Mouse (Mus musculus) thymus, adult 2 months (tissue): Measurements from ENCODE around the gene Zfp428. TPM values are rescaled to one million over a fixed set of nuclear protein-coding genes. Genes with fewer than 3 reads are reported as not detected.
"Not testable (repeated sequence)": the region's sequence is repeated elsewhere in the genome, so short reads cannot be mapped to it uniquely, and the experiment has no call there.

ENCODE experiments used
- DNase-seq: peaks from one replicate; pipeline ENCODE4 v3.0.0; 2021
- H3K27ac ChIP-seq: fragments of 200-500 bp; 2 replicates; pipeline ENCODE4 v1.5.1; 2012; ENCODE audit warnings: low read length, control low read depth; ENCODE audit not compliant: control insufficient read depth, insufficient read depth
- H3K27me3 ChIP-seq: fragments of 200-500 bp; 2 replicates; pipeline ENCODE4 v1.6.1; 2012; ENCODE audit warnings: mild to moderate bottlenecking, low read length, moderate library complexity, mixed read lengths; ENCODE audit not compliant: control insufficient read depth, insufficient read depth
- H3K36me3 ChIP-seq: fragments of 200-500 bp; 2 replicates; pipeline ENCODE4 v1.6.1; 2012; ENCODE audit warnings: mild to moderate bottlenecking, low read length, moderate library complexity; ENCODE audit not compliant: control insufficient read depth, insufficient read depth
- H3K4me1 ChIP-seq: fragments of 200-500 bp; replicated peaks from 2 replicates; pipeline ENCODE4 v1.6.1; 2012; ENCODE audit warnings: low read length; ENCODE audit not compliant: control insufficient read depth, insufficient read depth
- H3K4me3 ChIP-seq: fragments of 200-500 bp; 2 replicates; pipeline ENCODE4 v1.5.1; 2012; ENCODE audit warnings: mild to moderate bottlenecking, low read length, control low read depth, moderate library complexity; ENCODE audit not compliant: control insufficient read depth, insufficient read depth
- CTCF ChIP-seq: fragments of 200-500 bp; IDR thresholded peaks from 2 replicates; pipeline ENCODE4 v1.5.1; 2012; ENCODE audit warnings: mild to moderate bottlenecking, control low read depth, low read length, moderate library complexity, borderline replicate concordance; ENCODE audit not compliant: control insufficient read depth, poor library complexity, insufficient read depth; ENCODE audit errors: extremely low read depth
- POLR2A ChIP-seq: fragments of 200-500 bp; IDR thresholded peaks from 2 replicates; pipeline ENCODE4 v1.6.1; 2012; ENCODE audit warnings: mild to moderate bottlenecking, low read length, control low read depth, moderate library complexity; ENCODE audit not compliant: control insufficient read depth, poor library complexity, insufficient read depth; ENCODE audit errors: extremely low read depth
- WGBS: fragments of 180-500 bp; shearing (Covaris S2); methylation state at CpG from one replicate; pipeline ENCODE4 v1.1.7; 2018; 5-methylcytosine and 5-hydroxymethylcytosine counted together
- polyA plus RNA-seq: library from polyadenylated mRNA; depleted of rRNA; stranded (reverse); fragments of >200 nt; gene quantifications from 2 replicates; pipeline ENCODE4 v1.2.3, GENCODE M21; 2012

The Zfp428 gene
- polyA plus RNA-seq, 1 experiment: 14.4 TPM

GRCm38 (mm10) chr7:24517077-24517476 is 10.3 kb downstream of the Zfp428 start:
- DNase-seq: no peak
- no peaks in the 10 kb centered on the region for H3K27me3 ChIP-seq
- H3K4me1 ChIP-seq: no peaks in the 10 kb centered on the region
- WGBS: 91% methylated on average over 5 of the region's 5 CpGs
- TF ChIP-seq CTCF: no peak
- no peak for TF ChIP-seq POLR2A
- no peaks in the 10 kb centered on the region for H3K36me3 ChIP-seq
- no peak overlapping the region for H3K27ac ChIP-seq
- H3K4me3 ChIP-seq: no peak overlapping the region

GRCm38 (mm10) chr7:24517654-24518053 is 10.8 kb downstream of the Zfp428 start:
- WGBS: 93% methylated on average over 6 of the region's 6 CpGs
- TF ChIP-seq POLR2A: no peak
- TF ChIP-seq CTCF: no peak
- H3K27me3 ChIP-seq: no peaks in the 10 kb centered on the region
- H3K36me3 ChIP-seq: no peaks in the 10 kb centered on the region
- H3K27ac ChIP-seq: no peak overlapping the region
- no peak for DNase-seq
- no peak overlapping the region for H3K4me3 ChIP-seq
- H3K4me1 ChIP-seq: no peaks in the 10 kb centered on the region

- no peaks in the 10 kb centered on the region for H3K27me3 ChIP-seq
- 80% methylated on average over 3 of the region's 3 CpGs for whole genome bisulfite sequencing
- no peak overlapping the region for H3K27ac ChIP-seq
- no peak for TF ChIP-seq CTCF
- no peaks in the 10 kb centered on the region for H3K36me3 ChIP-seq
- H3K4me1 ChIP-seq: no peaks in the 10 kb centered on the region
- no peak overlapping the region for H3K4me3 ChIP-seq
- DNase-seq: no peak
These were observed 12.3 kb downstream of the Zfp428 start for GRCm38 (mm10) chr7:24519130-24519529.

GRCm38 (mm10) chr7:24520054-24520453 is 13.2 kb downstream of the Zfp428 start:
- H3K4me3 ChIP-seq, H3K27me3 ChIP-seq, H3K27ac ChIP-seq, H3K4me1 ChIP-seq, DNase-seq, H3K36me3 ChIP-seq: not testable (repeated sequence)
- WGBS: 91% methylated on average over 10 of the region's 10 CpGs

GRCm38 (mm10) chr7:24522805-24523204 is 16.0 kb downstream of the Zfp428 start:
- Histone ChIP-seq H3K4me1 (no peaks in the 10 kb centered on the region; the same call in 1 of the 2 replicates), H3K4me3 (no peak overlapping the region), H3K27me3 (no peaks in the 10 kb centered on the region), H3K27ac (no peak overlapping the region), H3K36me3 (no peaks in the 10 kb centered on the region)
- 69% methylated on average over 5 of the region's 5 CpGs for WGBS
- DNase-seq: no peak
- TF ChIP-seq POLR2A (no peak), CTCF (no peak)

- 75% methylated on average over 6 of the region's 6 CpGs for WGBS
- no peak for DNase-seq
- Histone ChIP-seq H3K27ac (no peak overlapping the region), H3K4me3 (no peak overlapping the region), H3K27me3 (no peaks in the 10 kb centered on the region), H3K4me1 (no peaks in the 10 kb centered on the region; the same call in 1 of the 2 replicates), H3K36me3 (no peaks in the 10 kb centered on the region)
- TF ChIP-seq CTCF: no peak
- TF ChIP-seq POLR2A: no peak
These were observed 16.9 kb downstream of the Zfp428 start for GRCm38 (mm10) chr7:24523723-24524122.

GRCm38 (mm10) chr7:24524978-24525377 is 18.2 kb downstream of the Zfp428 start:
- H3K4me1 ChIP-seq: peaks cover 6% of the 10 kb centered on the region
- WGBS: 81% methylated on average over 6 of the region's 6 CpGs
- no peak for DNase-seq
- no peaks in the 10 kb centered on the region for H3K36me3 ChIP-seq
- H3K4me3 ChIP-seq: no peak overlapping the region
- TF ChIP-seq CTCF (no peak), POLR2A (no peak)
- no peak overlapping the region for H3K27ac ChIP-seq
- H3K27me3 ChIP-seq: no peaks in the 10 kb centered on the region
